Mouse (Mus musculus) forebrain, embryonic 13.5 days (tissue): ENCODE data around the gene Speg. TPM values are rescaled to one million over a fixed set of nuclear protein-coding genes. Genes with fewer than 3 reads are reported as not detected.

Experiments
- ATAC-seq: fragments of 200-750 bp; cut with Nextera tagmentation; 2 replicates; pipeline ENCODE4 v1.8.0; 2017
- H3K27ac ChIP-seq: fragments of 300-500 bp; sonication (generic); 2 replicates; pipeline ENCODE4 v1.5.1; 2015; ENCODE audit warnings: inconsistent platforms, mild to moderate bottlenecking, moderate library complexity
- H3K27me3 ChIP-seq: fragments of 300-500 bp; sonication (generic); 2 replicates; pipeline ENCODE4 v1.6.1; 2015; ENCODE audit warnings: mild to moderate bottlenecking, inconsistent platforms
- H3K36me3 ChIP-seq: fragments of 300-500 bp; sonication (generic); 2 replicates; pipeline ENCODE4 v1.6.1; 2015; ENCODE audit warnings: mild to moderate bottlenecking, inconsistent platforms; ENCODE audit not compliant: poor library complexity, severe bottlenecking
- H3K4me1 ChIP-seq: fragments of 300-500 bp; sonication (generic); 2 replicates; pipeline ENCODE4 v1.6.1; 2015; ENCODE audit warnings: inconsistent platforms
- H3K4me2 ChIP-seq: fragments of 300-500 bp; sonication (generic); 2 replicates; pipeline ENCODE4 v1.6.1; 2015; ENCODE audit warnings: inconsistent platforms, mild to moderate bottlenecking, moderate library complexity
- H3K4me3 ChIP-seq: fragments of 300-500 bp; sonication (generic); 2 replicates; pipeline ENCODE4 v1.5.1; 2015; ENCODE audit warnings: mild to moderate bottlenecking, inconsistent platforms
- H3K9ac ChIP-seq: fragments of 300-500 bp; sonication (generic); 2 replicates; pipeline ENCODE4 v1.6.1; 2015; ENCODE audit warnings: mild to moderate bottlenecking, inconsistent platforms
- H3K9me3 ChIP-seq: fragments of 300-500 bp; sonication (generic); replicated peaks from 2 replicates; pipeline ENCODE4 v1.6.1; 2016; ENCODE audit warnings: inconsistent platforms
- WGBS: fragments of 180-500 bp; shearing (Covaris S2); methylation state at CpG from one replicate; pipeline ENCODE4 v1.1.7; 2015; 5-methylcytosine and 5-hydroxymethylcytosine counted together
- polyA plus RNA-seq: library from polyadenylated mRNA; unstranded; fragments of >200 nt; fragmentation: Nextera tagmentation; extraction: Ambion mirVana; gene quantifications from 2 replicates; pipeline ENCODE4 v1.2.1, GENCODE M21; 2015

The Speg gene
- polyA plus RNA-seq, 1 experiment from 2014 or later: 7.6 TPM

- peak overlapping the region; percentile 46 for H3K4me2 ChIP-seq
- peak overlapping the region; percentile 32 for H3K27ac ChIP-seq
- peaks cover 63% of the 10 kb centered on the region for H3K27me3 ChIP-seq
- H3K36me3 ChIP-seq: 0 out of 2 replicates have a peak, but pooled peaks cover 6% of the 10 kb centered on the region
- H3K9ac ChIP-seq: no peak overlapping the region
- 1% methylated on average over 22 of the region's 22 CpGs for whole genome bisulfite sequencing
- peak; percentile 14 for ATAC-seq
- H3K4me1 ChIP-seq: peaks cover 91% of the 10 kb centered on the region
- H3K9me3 ChIP-seq: no peaks in the 10 kb centered on the region
- H3K4me3 ChIP-seq: no peak overlapping the region; the same call in 1 of the 2 replicates
These were observed 70.9 kb downstream of the Speg start for GRCm38 (mm10) chr1:75445751-75446611.

GRCm38 (mm10) chr1:75446656-75447055, 71.6 kb downstream of the Speg start:
- WGBS: 4% methylated on average over 20 of the region's 20 CpGs
- H3K4me3 ChIP-seq: no peak overlapping the region
- H3K9me3 ChIP-seq: no peaks in the 10 kb centered on the region
- H3K4me1 ChIP-seq: peaks cover 91% of the 10 kb centered on the region
- H3K9ac ChIP-seq: no peak overlapping the region
- no peak for ATAC-seq
- H3K27me3 ChIP-seq: peaks cover 70% of the 10 kb centered on the region
- H3K4me2 ChIP-seq: peak overlapping the region; percentile 46
- peak overlapping the region; percentile 32; the same call in 1 of the 2 replicates for H3K27ac ChIP-seq
- 0 out of 2 replicates have a peak, but pooled peaks cover 6% of the 10 kb centered on the region for H3K36me3 ChIP-seq

GRCm38 (mm10) chr1:75447265-75448051, 72.4 kb downstream of the Speg start:
- Histone ChIP-seq H3K27ac (peak overlapping the region; percentile 44; the same call in 1 of the 2 replicates), H3K4me3 (no peak overlapping the region), H3K9me3 (no peaks in the 10 kb centered on the region), H3K36me3 (no peaks in the 10 kb centered on the region), H3K4me2 (peak overlapping the region; percentile 46), H3K9ac (0 out of 2 replicates have a peak overlapping the region, but pooled peaks have one; percentile 23), H3K4me1 (peaks cover 86% of the 10 kb centered on the region), H3K27me3 (peaks cover 78% of the 10 kb centered on the region)
- ATAC-seq: peak; percentile 17; the same call in 1 of the 2 replicates
- WGBS: 7% methylated on average over 10 of the region's 10 CpGs

DNA sequence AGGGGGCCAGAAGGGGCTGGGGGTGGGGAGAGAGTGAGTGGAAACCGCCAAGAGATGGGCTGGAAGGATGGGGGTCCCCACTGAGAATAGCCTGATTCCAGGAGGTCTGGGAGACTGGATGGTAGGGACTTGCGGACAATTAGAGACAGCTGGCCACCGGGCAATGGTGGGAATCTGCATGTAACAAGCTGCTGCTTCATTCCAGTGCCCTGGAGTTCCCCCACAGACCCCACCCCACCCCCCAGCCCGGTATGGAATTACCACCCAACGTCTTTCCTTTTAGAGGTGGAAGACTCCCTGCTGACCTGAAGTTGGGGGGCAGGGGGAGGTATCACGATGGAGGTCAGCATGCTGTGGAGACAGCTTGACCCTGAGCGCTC, 72.9 kb downstream of the Speg start:
- under 1% methylated on average over 7 of the region's 7 CpGs for WGBS
- Histone ChIP-seq H3K9me3 (no peaks in the 10 kb centered on the region), H3K4me1 (peaks cover 80% of the 10 kb centered on the region), H3K36me3 (no peaks in the 10 kb centered on the region), H3K4me3 (no peak overlapping the region), H3K9ac (0 out of 2 replicates have a peak overlapping the region, but pooled peaks have one; percentile 30), H3K27me3 (peaks cover 84% of the 10 kb centered on the region), H3K4me2 (peak overlapping the region; percentile 41), H3K27ac (peak overlapping the region; percentile 44; the same call in 1 of the 2 replicates)
- ATAC-seq: no peak

DNA sequence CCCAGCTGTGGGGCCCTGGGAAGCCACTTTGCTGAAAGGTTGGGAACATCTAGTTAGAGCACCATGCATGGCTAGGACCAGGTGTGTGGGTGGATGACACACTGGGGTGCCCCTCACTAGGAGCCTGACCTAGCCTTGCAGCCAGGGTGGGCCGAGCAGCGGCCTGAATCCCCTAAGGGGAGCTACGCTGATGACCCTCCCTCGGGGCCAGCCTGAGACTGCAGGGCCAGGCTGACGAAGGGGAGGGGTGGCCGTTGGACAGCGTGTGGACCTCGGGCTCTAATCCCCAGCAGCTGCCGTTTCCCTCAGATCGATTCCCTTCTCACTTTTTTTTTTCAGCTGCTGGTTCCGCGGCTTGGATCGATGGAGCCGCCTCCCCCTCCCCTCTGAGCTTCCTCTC, 73.8 kb downstream of the Speg start:
- Histone ChIP-seq H3K9me3 (no peaks in the 10 kb centered on the region), H3K27me3 (peaks cover 93% of the 10 kb centered on the region), H3K4me1 (peaks cover 71% of the 10 kb centered on the region), H3K4me3 (0 out of 2 replicates have a peak overlapping the region, but pooled peaks have one; percentile 1), H3K27ac (no peak overlapping the region), H3K9ac (no peak overlapping the region; the same call in 1 of the 2 replicates), H3K36me3 (no peaks in the 10 kb centered on the region), H3K4me2 (peak overlapping the region; percentile 22; the same call in 1 of the 2 replicates)
- 2% methylated on average over 11 of the region's 14 CpGs for WGBS
- no peak for ATAC-seq

GRCm38 (mm10) chr1:75449377-75450135, 74.5 kb downstream of the Speg start:
- no peaks in the 10 kb centered on the region for H3K36me3 ChIP-seq
- H3K4me3 ChIP-seq: peak overlapping the region; percentile 34
- peaks cover 69% of the 10 kb centered on the region for H3K4me1 ChIP-seq
- H3K4me2 ChIP-seq: peak overlapping the region; percentile 64
- no peak overlapping the region for H3K27ac ChIP-seq
- no peaks in the 10 kb centered on the region for H3K9me3 ChIP-seq
- WGBS: 5% methylated on average over 8 of the region's 8 CpGs
- H3K9ac ChIP-seq: 0 out of 2 replicates have a peak overlapping the region, but pooled peaks have one; percentile 22
- H3K27me3 ChIP-seq: peaks cover 93% of the 10 kb centered on the region
- ATAC-seq: no peak

DNA sequence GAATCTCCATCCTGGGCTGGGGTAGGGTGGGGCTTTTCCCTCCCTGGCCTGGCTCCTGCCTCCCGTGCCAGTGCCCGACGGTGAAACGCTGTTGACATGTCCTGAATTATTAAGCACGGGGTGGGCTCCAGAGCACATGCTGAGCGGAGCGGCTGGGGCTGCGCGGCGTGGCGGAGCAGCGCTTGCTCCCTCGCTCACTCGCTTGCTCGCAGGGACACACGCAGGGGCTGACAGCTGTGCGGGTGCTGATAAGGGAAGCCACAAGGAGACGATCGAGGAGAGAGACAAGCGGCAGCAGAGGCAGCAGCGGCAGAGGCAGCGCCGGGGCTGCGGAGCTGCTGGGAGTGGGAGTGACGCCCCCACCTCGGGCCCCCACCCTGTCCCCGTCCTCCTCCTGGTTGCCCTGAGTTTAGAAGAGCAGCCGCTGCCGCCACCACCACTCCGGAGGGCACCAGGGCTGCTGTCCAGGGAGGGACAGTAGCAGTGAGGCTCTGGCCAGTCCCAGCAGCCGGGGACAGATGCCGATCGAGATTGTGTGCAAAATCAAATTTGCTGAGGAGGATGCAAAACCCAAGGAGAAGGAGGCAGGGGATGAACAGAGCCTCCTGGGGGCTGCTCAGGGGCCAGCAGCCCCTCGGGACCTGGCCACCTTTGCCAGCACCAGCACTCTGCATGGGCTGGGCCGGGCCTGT, 75.4 kb downstream of the Speg start, which contains the start of gene Asic4:
Asic4 (plus strand) TSS at position 123 of the 692 bp plus-strand sequence.
- H3K27me3 ChIP-seq: peaks cover 91% of the 10 kb centered on the region
- H3K27ac ChIP-seq: no peak within 1 kb of the TSS
- peak within 1 kb of the TSS; percentile 58 for H3K9ac ChIP-seq
- peaks cover 63% of the 10 kb centered on the region for H3K4me1 ChIP-seq
- ATAC-seq: 0 out of 2 replicates have a peak, but pooled peaks have one; percentile 9
- H3K36me3 ChIP-seq: no peaks in the 10 kb centered on the region
- H3K4me2 ChIP-seq: peak within 1 kb of the TSS; percentile 64
- peak within 1 kb of the TSS; percentile 34 for H3K4me3 ChIP-seq
- WGBS: 3% methylated on average over 35 of the region's 35 CpGs
- no peaks in the 10 kb centered on the region for H3K9me3 ChIP-seq

- WGBS: 64% methylated on average over 5 of the region's 5 CpGs
- no peak overlapping the region for H3K9ac ChIP-seq
- no peaks in the 10 kb centered on the region for H3K36me3 ChIP-seq
- peaks cover 84% of the 10 kb centered on the region for H3K27me3 ChIP-seq
- no peak for ATAC-seq
- H3K27ac ChIP-seq: no peak overlapping the region
- H3K4me1 ChIP-seq: peaks cover 63% of the 10 kb centered on the region
- H3K4me3 ChIP-seq: no peak overlapping the region
- no peaks in the 10 kb centered on the region for H3K9me3 ChIP-seq
- no peak overlapping the region for H3K4me2 ChIP-seq
These were observed 76.8 kb downstream of the Speg start for GRCm38 (mm10) chr1:75451900-75452299.

GRCm38 (mm10) chr1:75455433-75455832, 80.3 kb downstream of the Speg start:
- Histone ChIP-seq H3K4me1 (peaks cover 55% of the 10 kb centered on the region), H3K4me3 (no peak overlapping the region), H3K9me3 (no peaks in the 10 kb centered on the region), H3K27ac (no peak overlapping the region), H3K36me3 (no peaks in the 10 kb centered on the region), H3K4me2 (no peak overlapping the region), H3K9ac (no peak overlapping the region), H3K27me3 (peaks cover 78% of the 10 kb centered on the region)
- ATAC-seq: no peak
- 73% methylated on average over 3 of the region's 3 CpGs for WGBS

DNA sequence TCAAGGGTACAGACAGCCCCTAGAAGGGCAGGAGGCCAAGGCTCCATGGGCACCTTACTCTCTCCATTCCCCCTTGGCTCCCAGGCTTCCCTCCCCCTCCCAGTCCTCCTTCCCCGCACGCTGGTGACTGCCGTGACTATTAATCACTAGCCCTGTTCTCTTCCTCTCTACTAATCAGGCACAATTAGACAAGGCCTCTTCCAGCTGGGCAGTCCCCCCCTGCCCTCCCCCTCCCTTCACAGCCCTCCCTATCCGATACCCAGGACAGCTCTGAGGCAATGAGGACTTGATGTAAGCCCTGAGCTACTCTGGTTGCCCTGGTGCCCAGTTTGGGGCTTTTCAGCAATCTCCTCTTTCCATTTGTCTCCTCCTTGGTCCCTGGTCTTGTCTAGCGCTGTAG, 80.9 kb downstream of the Speg start:
- Histone ChIP-seq H3K27me3 (peaks cover 73% of the 10 kb centered on the region), H3K4me3 (no peak overlapping the region), H3K27ac (no peak overlapping the region), H3K4me1 (peaks cover 50% of the 10 kb centered on the region), H3K9me3 (no peaks in the 10 kb centered on the region), H3K9ac (no peak overlapping the region), H3K4me2 (no peak overlapping the region), H3K36me3 (no peaks in the 10 kb centered on the region)
- ATAC-seq: peak; percentile 31; the same call in 1 of the 2 replicates
- WGBS: 16% methylated on average over 5 of the region's 5 CpGs
